Mouse (Mus musculus): ENCODE measurements around the gene Gm5089.

Gene Gm5089

GRCm38 (mm10) chr14:122389684-122390370 is 61.1 kb downstream of the Gm5089 start:
- DNase-seq (ENCODE audit: inconsistent age in 2 of 2, low spot score in 1 of 2) = no peak

- no peak for DNase-seq (ENCODE audit: inconsistent age in 2 of 2, low spot score in 1 of 2)
Observed at GRCm38 (mm10) chr14:122388431-122389031, 62.4 kb downstream of the Gm5089 start.

- no peak for DNase-seq (ENCODE audit: inconsistent age in 2 of 2, low spot score in 1 of 2)
Observed at GRCm38 (mm10) chr14:122387781-122388180, 63.1 kb downstream of the Gm5089 start.

- DNase-seq (ENCODE audit: inconsistent age in 2 of 2, low spot score in 1 of 2) = no peak
Observed at GRCm38 (mm10) chr14:122386281-122387130, 64.4 kb downstream of the Gm5089 start.

GRCm38 (mm10) chr14:122385758-122386157 is 65.2 kb downstream of the Gm5089 start:
- no peak for DNase-seq (ENCODE audit: inconsistent age in 2 of 2, low spot score in 1 of 2)

GRCm38 (mm10) chr14:122385238-122385534 is 65.7 kb downstream of the Gm5089 start:
- DNase-seq (ENCODE audit: inconsistent age in 2 of 2, low spot score in 1 of 2) = no peak
